Mouse (Mus musculus) lung, adult 2 months (tissue): ENCODE results near the gene Pgs1.

ENCODE experiments used
- CTCF ChIP-seq: fragments of 200-500 bp; IDR thresholded peaks from 2 replicates; pipeline ENCODE4 v1.5.1; 2011; ENCODE audit warnings: mild to moderate bottlenecking, low read length, control low read depth; ENCODE audit not compliant: insufficient read depth
- POLR2A ChIP-seq: fragments of 200-500 bp; IDR thresholded peaks from 2 replicates; pipeline ENCODE4 v1.6.1; 2011; ENCODE audit warnings: low read depth, mild to moderate bottlenecking, control low read depth, low read length, borderline replicate concordance; ENCODE audit errors: extremely low read depth

GRCm38 (mm10) chr11:117989241-117989640, 3.1 kb downstream of the Pgs1 start:
- TF ChIP-seq POLR2A (no peak), CTCF (no peak)
